Mouse (Mus musculus) heart, postnatal 10 days (tissue): ENCODE results near the gene Grid2. TPM values are rescaled to one million over a fixed set of nuclear protein-coding genes. Genes with fewer than 3 reads are reported as not detected.
A peak's percentile ranks its signal among the peaks of the same experiment; 100 is the strongest.

Source experiments
- DNase-seq, 2 experiments: peaks; one replicate each; pipeline ENCODE4 v3.0.0; 2021
- intact Hi-C: fragments of 180-260 bp; cut with DNase I; formaldehyde crosslinking; loops from one replicate; pipeline ENCODE4 v1.15.1; 2025
- total RNA-seq, 2 experiments: library from RNA; stranded (reverse); gene quantifications; 2 replicates each; pipeline ENCODE4 v1.2.3; 2021

The Grid2 gene
- total RNA-seq, 2 experiments from 2014 or later: 0.10 to 0.17 TPM

DNA sequence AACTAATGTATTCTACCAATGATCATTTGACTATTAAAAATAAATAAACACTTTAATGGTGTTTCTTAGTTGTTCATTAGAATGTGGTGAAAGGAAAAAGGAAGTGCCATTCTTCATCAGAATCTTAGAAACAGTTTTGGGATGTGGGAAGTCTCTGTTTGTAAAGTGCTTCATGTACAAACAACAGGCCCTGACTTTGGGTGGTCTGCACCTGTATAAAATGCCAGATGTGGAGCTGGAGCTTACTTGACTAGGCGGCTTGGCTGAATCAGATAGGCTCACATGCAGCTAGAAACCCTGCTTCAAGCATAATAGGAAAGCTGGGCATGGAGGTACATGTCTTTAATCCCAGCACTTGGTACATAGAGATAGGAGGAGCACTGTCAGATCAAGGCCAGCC lies 791.1 kb downstream of the Grid2 start:
- DNase-seq: no peak
- intact Hi-C loops: no loop called here

DNA sequence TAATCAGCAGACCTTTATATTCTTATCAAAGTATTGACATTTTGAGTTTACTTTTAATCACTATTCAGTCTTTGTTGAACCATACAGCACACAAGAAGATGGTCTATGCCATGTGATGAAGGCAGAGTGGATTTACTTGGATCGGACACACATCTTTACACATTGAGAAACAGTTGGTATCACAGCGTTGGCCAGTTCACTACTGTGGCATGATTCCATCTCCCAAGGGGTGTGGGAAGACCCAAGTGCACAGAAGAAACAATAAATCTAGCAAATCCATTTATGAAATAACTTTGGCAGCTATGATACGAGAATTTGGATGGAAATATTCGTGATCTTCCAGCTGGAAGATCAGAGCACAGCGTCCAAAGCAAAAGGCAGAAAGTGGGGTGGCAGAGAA lies 792.3 kb downstream of the Grid2 start:
- intact Hi-C loops: no loop called here

DNA sequence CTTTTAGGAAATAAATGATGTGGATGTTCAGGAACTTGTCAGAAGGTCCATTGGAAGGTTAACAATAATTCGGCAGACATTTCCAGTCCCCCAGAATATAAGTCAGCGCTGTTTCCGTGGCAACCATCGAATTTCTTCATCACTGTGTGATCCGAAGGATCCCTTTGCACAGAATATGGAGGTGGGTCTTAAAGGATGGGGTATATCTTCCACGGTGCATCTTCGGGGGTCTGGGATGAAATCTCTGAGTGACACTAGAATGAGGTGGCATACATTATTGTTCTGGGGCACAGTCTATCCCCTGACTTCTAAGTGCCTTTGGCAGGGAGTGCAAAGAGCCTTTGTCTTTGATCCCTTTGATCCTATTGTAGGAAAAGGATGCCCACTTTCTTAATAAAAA lies 808.2 kb downstream of the Grid2 start:
- DNase-seq: no peak
- intact Hi-C loops: no loop called here

More for the DNA sequence above, 792.3 kb downstream of the Grid2 start:
- DNase-seq: no peak

DNA sequence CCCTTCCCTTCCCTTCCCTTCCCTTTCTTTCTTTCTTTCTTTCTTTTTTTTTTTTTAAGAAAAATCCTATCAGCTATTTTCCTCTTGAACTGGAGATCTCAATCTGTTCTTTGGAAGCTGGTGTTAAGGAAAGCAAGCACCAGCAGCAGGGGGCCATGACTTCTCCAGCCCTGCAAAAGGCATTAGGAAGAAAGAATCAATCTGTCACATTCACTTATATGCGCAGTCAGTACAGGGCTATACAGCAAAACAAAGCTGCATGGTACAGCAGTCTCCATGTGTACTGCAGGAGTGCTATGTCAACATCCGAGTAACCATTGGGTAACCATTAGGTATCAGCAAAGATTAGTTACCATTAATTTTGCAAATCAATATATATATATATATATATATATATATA lies 809.0 kb downstream of the Grid2 start:
- DNase-seq: no peak

DNA sequence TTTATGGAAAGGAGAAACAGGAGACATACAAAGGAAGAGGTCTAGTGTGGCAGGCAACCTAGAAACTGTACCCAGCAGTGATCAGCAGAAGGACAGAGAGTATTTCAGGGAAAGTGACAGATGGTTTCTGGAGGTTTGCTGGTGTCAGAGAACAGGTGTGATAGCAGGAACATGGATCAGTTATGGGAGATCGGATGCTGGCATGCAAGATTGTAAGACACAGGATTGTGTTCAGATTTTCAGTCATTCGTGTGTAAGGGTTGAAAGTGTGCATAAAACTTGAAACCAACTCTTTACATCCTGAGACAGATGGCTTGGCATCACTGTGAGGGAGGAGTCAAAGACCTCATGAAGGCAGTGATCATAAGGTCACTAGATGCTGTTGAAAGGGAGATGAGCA lies 817.7 kb downstream of the Grid2 start:
- no peak for DNase-seq
- intact Hi-C loops: no loop called here

More for the DNA sequence above, 809.0 kb downstream of the Grid2 start:
- intact Hi-C loops: no loop called here

DNA sequence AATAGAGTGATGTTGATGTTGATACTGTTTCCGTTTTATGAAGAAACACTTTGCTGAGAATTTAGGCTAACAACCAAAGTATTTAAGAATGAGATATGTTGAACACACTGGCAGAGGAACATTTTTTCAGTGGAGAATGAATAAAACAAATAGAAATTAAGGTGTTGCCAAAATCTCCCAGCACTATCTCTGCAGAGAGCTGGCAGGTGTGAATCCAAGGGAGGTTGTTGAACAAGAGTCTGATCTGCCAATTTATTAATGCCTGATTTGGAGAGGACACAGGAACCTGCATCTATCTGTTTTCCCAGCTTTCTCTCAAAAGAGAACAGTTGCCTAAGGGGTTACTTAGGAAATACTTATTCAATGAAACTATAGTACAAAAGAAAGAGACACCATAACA lies 822.2 kb downstream of the Grid2 start:
- intact Hi-C loops: no loop called here
- no peak for DNase-seq

DNA sequence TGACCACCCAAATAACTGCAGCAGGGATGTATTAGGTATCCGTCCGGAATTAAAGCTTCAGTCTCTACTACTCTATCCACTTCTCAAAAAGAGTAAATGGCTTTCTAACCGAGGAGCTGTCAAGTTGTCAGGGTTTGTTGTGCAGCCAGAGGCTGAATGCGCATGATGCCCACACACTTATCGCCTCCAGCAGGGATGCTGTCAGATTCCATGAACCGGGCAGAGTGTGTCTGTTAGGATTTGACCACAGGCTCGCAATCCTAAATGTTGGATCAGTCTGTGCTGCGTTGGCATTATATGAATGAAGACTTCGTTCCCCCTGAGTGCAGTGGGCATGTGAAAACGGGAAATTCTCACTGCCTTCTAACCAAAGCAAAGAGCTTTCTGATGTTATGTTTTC lies 843.0 kb downstream of the Grid2 start:
- no peak for DNase-seq
- intact Hi-C loops: no loop called here

DNA sequence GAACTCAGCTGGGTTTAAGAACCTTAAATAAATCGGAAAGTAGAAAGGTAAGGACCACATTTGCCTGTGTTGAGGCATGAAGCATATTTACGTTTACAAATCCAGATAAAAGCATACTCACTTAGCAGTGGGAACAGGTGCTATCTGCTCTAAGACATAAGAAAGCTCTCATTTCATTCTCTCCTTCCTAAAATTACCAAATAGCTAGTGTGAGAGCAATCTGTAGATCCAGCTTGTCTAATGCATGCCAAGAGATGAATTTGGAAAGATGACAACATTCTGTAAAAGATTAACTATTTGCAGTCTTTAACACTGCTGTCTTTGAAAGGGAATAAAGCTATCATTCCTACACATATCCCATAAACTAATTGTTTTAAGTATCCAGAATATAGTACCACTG lies 858.9 kb downstream of the Grid2 start:
- intact Hi-C loops: no loop called here

DNA sequence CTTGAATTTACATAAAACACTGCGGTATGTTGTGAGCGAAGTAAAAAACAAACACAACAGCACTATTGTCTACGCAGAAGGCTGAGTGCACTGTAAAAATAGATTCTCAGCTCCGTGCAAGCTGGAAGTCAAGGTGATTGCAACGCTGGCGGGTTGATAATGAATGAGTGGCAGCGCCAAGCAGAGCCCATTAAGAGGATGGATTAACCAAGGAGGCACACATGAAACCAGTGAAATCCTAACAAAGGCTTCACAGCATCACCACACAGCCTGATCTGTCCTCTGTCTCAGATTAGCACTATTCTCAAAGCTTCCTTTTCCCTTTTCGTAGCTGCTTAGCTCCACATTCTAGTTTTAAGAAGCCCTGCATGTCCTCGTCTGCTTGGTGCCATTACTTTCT lies 880.6 kb downstream of the Grid2 start:
- DNase-seq: no peak
- intact Hi-C loops: no loop called here

More for the DNA sequence above, 858.9 kb downstream of the Grid2 start:
- DNase-seq: no peak

DNA sequence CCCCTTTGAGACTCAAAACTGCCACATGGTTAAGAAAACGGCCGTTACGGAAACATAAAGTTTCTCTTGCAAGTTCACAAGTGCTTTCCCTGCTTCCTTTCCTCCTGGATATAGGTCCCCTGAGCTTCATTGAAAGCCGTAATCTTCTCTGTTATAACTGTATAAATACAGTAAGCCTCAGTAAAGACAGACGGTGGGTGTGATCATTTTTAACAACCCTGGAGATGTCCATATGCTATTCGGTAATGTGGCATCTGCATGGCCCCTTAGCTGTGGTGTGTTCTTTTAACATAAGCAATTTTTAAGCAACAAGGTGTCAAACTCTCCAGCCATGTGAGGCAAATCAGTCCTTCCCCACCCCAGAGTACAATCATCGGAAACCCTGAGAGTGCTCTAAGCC lies 892.9 kb downstream of the Grid2 start:
- no peak for DNase-seq
- intact Hi-C loops: no loop called here

DNA sequence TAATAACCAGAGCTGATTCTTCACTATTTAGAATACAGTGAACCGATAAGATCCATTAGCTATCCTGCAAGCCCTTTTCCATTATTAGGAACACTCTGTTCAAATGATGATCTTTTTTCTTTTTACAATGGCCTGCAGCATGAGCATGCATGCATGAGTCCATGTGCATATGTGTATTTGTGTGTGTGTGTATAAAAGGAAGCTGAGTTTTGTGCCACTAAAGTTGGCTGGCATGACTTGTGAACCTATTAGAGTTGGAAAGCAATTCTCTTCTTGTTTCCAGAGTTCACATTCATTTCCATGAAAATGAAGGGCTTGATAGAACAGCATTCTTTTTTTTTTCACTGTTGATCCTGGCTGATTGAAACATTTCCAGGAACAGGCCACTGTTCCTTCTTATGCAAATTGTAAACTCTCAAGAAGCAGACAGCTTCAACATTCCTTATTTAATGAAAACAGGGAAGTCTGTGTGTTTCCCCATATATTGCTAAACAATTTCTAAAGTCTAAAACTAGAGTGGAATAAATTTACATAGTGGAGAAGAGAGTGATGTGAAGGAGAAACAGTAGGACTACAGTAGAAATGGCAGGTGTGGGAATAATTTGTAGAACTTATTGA lies 919.4 kb downstream of the Grid2 start:
- intact Hi-C loops: no loop called here
- no peak for DNase-seq

DNA sequence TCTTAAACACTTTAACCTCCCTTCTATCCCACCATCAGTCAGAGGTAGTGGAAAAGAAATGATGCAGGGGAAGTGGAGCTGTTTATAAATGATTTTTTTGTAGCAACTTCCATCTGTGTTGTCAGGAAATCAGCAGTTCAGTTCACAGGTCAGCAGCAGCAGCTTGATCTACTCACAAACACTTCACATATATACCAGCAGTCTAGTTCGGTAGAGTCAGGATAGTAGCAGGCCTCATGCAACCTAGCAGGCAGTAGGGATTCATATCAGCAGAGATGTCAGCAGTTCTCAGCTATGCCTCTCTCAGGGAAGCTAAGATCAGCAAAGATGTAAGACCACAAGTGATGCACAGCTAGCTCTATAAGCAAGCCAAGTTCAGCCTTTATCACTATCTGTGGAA lies 938.0 kb downstream of the Grid2 start:
- intact Hi-C loops: no loop called here
- DNase-seq: no peak

DNA sequence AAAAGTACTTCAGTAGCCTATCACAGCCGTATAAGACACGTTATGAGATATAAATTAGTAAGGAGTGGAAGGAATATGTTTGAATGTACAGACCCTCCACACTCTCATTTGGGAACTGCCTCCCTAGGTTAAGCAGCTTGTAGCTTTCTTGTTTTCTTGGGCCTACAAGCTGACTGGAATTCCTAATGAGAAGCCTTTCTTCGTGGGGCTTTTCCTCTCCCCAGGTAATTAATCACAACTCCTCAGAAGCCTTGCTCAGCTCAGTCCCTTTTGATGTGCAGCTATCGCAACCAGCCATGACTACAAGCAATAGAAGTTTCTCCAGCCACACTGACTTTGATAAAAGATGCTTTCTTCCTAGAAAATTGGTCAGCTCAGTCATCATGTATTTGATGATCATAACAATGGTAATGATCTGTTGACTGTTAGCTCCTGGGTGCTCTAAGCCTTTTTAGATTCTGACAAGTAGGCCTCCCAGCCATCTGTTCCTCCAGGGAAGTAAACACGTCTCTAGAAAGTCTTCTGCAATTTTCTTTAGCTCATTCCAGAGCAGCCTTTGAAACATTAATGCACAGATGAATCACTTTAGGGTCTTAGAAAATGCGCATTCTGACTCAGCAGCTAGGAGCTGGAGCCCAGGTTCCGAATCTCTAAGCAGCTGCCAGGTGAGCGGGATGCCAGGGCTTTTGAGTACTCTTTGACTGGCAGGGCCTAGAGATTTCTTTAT lies 946.9 kb downstream of the Grid2 start:
- no peak for DNase-seq
- intact Hi-C loops: no loop called here

DNA sequence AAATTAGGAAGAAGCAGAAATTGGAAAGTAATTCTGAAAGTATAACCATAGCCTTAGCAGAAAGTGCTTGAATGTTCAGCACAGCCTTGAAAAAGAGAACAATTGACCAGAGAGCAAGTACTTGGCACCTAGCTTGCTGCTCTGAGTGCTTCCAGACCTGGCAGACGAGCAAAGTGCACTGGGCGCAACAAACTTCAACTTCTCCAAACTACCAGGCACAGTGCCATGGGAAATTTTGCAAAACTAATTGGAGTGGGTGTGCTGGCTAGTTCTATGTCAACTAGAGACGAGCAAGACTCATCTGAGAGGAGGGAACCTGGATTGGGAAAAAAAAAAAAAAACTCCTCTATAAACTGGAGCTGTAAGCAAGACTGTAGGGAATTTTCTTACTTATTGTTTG lies 980.7 kb downstream of the Grid2 start:
- intact Hi-C loops: no loop called here
- peak; percentile 3 to 12 for DNase-seq

DNA sequence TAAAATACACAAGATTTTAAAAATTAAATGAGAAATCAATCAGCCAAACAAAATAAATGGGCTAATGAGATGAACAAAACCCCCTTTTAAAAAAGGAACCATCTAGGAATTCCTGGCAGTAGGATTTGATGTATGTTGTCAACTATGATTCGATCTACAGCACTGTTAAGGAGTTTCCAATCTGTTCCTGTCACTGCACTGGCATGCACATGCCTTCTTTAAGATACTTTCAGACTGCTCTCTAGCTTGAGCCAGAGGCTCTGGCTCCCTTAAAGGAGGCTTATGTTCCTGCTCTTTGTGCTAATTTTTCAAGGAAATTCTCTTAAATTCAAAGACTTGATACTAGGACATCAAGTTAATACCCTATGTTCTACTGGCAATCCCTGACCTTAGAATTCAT lies 984.9 kb downstream of the Grid2 start:
- DNase-seq: no peak
- intact Hi-C loops: no loop called here

DNA sequence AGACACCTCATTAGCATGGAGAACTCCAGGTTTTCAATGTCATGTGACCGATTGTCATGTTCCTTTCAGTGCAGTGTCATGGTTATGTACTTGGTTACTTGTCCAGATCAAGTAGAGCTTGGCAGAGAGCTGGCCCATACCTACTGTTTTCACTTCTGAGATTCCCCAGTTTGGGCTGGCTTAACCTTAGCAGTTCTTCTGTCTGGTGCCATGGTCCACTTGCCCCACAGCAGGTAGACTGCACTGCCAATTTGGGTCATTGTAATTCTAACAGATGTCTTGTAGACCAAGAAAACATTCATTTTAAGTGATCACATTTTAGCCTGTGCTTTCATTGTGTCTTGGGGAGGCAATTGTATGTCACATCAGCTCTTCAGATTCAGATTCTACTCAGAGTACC lies 990.3 kb downstream of the Grid2 start:
- intact Hi-C loops: no loop called here
- DNase-seq: no peak

DNA sequence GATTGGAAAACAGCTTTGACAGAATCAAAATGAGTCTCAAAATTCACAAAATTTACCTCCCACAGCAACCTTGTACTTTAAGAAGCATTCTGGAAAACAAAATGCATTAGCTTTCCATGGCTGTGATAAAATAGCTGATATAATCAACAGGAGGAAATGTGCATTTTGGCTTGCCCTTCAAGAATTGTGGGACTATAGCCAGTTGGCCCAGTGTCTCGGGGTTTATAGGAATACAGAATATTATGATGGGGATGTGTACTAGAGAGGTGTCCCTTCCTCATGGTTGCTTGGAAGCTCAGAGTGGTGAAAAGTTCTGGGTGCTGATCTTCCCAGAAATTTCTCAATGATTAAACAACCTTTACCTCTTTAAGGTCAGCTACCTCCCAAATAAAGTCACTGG lies 995.4 kb downstream of the Grid2 start:
- intact Hi-C loops: no loop called here
- DNase-seq: no peak

DNA sequence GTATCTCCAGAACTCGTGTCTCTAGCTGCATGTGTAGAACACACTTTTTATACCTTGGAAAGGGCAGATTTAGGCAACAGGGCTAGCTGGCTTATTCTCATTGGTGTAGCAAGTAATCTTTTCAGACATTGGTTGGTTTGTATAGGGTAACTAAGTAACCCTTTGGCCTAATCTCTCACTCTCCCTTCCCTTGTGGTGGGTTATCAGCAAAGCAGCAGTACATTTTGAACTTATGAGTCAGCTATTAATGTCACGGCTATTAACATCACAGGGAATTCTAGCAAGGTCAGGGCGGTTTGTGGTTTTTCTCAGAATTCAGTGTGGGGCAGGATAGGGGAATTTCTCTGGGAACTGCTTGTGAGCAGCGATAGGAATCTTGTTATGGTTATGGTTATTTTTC lies 1007.8 kb downstream of the Grid2 start:
- intact Hi-C loops: no loop called here
- DNase-seq: no peak

DNA sequence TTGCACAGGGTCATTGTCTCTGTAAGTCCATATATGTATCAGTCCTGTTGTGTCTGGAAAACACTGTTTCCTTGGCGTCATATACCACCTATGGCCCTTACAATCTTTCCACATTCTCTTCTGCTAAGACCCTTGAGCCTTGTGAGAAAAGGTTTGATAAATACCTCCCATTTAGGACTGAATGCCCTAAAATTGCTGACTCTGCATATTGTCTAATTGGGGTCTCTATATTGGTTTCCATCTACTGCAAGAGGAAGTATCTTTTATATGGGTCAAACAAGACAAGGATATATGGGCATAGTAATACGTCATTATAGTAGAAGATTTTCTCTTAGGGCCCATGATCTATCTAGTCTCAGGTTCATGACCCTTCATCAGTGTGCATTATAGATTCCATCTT lies 1008.5 kb downstream of the Grid2 start:
- intact Hi-C loops: no loop called here
- DNase-seq: no peak

DNA sequence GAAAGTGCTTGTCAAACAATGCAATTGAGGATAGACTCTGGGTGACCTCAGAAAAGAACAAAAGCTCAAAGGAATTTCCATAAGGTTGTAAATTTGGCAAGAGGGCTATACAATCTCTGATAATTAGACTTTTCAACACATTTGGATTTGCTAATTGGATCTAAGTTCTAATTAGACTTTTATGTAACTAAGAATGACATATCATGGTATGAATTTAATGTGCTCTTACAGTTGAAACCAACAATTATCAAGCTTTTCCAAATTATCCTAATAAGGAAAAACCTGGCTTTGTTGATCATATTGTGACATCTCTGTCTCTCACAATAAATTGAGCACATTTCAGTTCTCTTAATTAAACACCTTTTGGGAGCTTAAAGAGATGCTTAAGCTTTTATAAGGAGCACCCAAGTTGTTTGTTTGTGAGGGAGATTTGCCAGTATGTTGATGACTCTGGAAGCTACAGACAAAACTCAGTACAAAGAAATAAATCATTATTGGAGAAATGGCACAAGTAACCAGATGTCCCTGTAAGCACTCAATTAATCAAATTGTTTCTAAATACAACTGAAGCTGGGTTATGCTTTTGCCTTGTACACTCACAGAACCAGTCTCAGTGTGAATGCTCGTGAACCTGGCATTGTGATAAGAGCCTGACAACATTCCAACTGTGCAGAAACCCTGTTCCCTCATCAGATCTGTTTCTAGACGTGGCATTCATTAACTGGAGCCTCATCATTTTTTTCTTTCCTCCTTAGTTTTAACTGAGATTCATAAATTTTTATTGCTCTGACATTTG lies 1018.8 kb downstream of the Grid2 start:
- no peak for DNase-seq
- intact Hi-C loops: no loop called here

DNA sequence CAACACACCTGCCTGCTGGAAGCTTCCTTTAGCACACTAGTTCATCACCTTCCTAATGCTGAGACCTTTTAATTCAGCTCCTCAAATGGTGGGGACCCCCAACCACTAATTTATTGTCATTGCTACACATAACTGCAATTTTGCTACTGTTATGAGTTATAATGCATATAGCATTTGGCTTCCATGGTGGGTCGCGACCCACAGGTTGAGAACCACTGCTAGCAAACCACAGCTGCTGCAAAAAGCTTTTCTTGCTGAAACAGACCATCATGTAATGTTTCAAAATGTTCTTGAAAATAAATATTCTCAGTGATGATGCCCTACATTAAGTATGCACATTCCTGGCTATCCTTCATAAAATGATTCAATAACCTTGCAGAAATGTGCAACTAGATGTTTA lies 1024.3 kb downstream of the Grid2 start:
- DNase-seq: no peak
- intact Hi-C loops: no loop called here

DNA sequence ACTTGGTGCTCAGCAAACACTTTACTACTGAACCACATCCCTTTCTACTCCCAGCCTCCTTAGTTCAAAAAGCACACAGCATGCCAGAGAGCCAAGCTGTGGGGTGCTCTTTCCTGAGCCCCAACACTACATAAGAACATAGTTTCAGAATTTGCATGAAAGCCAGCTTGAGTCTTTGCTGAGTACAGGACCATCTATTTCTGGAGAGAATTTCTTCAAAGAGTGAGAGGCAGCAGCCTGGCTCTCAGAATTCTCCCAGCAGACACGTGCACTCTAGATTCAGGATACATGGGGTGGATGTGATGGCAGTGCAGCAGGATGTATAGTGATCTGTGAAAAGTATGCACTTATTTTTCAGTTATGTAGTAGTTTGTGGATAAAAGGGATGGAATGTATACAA lies 1038.1 kb downstream of the Grid2 start:
- intact Hi-C loops: no loop called here
- DNase-seq: no peak
